Mouse (Mus musculus): ENCODE measurements at regions not wholly inside any gene's neighbourhood (a gene's known extent, or its start where the extent isn't known, plus 50 kb on each side); places are given as distances from the start of the nearest gene placed in this dataset.

- TF ChIP-seq CTCF (IDR thresholded peaks at IDR 0.05) (no peak), EP300 (IDR thresholded peaks at IDR 0.05) (no peak)
Measured at GRCm38 (mm10) chr14:76701304-76701703, 144.6 kb upstream of the Serp2 start.
